Mouse (Mus musculus): ENCODE results near the gene Zmynd11. TPM values are rescaled to one million over a fixed set of nuclear protein-coding genes. Genes with fewer than 3 reads are reported as not detected.

Gene Zmynd11
- 144 to 196 TPM (median 187 TPM) in 4 replicates for total RNA-seq (2023; ENCODE audit: inconsistent age)

GRCm38 (mm10) chr13:9764646-9765536 lies at the start of gene Zmynd11:
Zmynd11 (minus strand) TSS chr13:9765330.

Measured in B cell, adult (primary cell).